Mouse (Mus musculus) E14TG2a.4 (cell line): ENCODE data around the gene Il11ra1.
"Not testable (repeated sequence)": the region's sequence is repeated elsewhere in the genome, so short reads cannot be mapped to it uniquely, and the experiment has no call there.

Experiments
- CTCF ChIP-seq: conservative IDR thresholded peaks from 2 replicates; pipeline ENCODE4 v1.5.1; 2014; ENCODE audit warnings: low read length
- NANOG ChIP-seq: IDR thresholded peaks from 2 replicates; pipeline ENCODE4 v1.6.1; 2014; ENCODE audit warnings: borderline replicate concordance, low read length, mixed read lengths
- POU5F1 ChIP-seq: IDR thresholded peaks from 2 replicates; pipeline ENCODE4 v1.6.1; 2014; ENCODE audit warnings: low read length, borderline replicate concordance

GRCm38 (mm10) chr4:41684131-41684930, 15.5 kb upstream of the Il11ra1 start:
- TF ChIP-seq CTCF, POU5F1, NANOG: not testable (repeated sequence)
